Mouse (Mus musculus): Measurements from ENCODE around the gene Olfr568. TPM values are rescaled to one million over a fixed set of nuclear protein-coding genes. Genes with fewer than 3 reads are reported as not detected.

Olfr568 gene
- polyA plus RNA-seq (2015; fragmentation: Nextera tagmentation; extraction: Ambion mirVana), result not detected in 2 replicates

DNA sequence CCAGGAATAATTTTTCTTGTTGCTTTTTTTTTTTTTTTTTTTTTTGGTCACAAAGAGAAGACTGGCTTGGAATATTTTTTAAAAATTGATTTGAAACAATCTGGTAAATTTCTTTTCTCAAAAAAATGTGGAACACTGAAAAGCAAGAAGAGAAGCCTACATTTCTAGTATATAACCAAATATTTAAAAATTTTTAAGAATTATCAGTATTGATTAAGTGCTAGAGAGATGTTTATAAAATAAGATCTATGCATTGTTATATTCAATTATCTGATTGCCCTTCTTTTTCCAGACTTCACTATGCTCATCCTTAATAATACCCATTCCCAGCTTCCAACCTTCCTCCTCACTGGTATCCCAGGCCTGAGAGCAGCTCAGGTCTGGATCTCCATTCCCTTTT is at the start of gene Olfr568:
Olfr568 (plus strand) TSS at position 301 of the 400 bp plus-strand sequence.
- H3K36me3 ChIP-seq (ENCODE audit: control insufficient read depth, insufficient read depth, low read length), result no peaks in the 10 kb centered on the region
- H3K4me3 ChIP-seq (replicated peaks; ENCODE audit: low read length), result no peak within 1 kb of the TSS
- H3K27me3 ChIP-seq (ENCODE audit: control insufficient read depth, insufficient read depth, low read length), result no peaks in the 10 kb centered on the region
- ATAC-seq (ENCODE audit: insufficient read depth, low FRiP score), result no peak
- no peaks in the 10 kb centered on the region for H3K4me1 ChIP-seq (ENCODE audit: control insufficient read depth, insufficient read depth, low read length)
- H3K9me3 ChIP-seq (replicated peaks; ENCODE audit: control insufficient read depth, low read length), result no peaks in the 10 kb centered on the region
- H3K4me2 ChIP-seq (ENCODE audit: low read depth, low read length), result no peak within 1 kb of the TSS
- no peak within 1 kb of the TSS for H3K9ac ChIP-seq (ENCODE audit: low read length)
- H3K27ac ChIP-seq (ENCODE audit: low read length), result no peak within 1 kb of the TSS

- H3K27me3 ChIP-seq (ENCODE audit: control insufficient read depth, insufficient read depth, low read length), result no peaks in the 10 kb centered on the region
- ATAC-seq (ENCODE audit: insufficient read depth, low FRiP score), result no peak
- no peaks in the 10 kb centered on the region for H3K36me3 ChIP-seq (ENCODE audit: control insufficient read depth, insufficient read depth, low read length)
- no peak overlapping the region for H3K4me2 ChIP-seq (ENCODE audit: low read depth, low read length)
- no peak overlapping the region for H3K27ac ChIP-seq (ENCODE audit: low read length)
- no peak overlapping the region for H3K9ac ChIP-seq (ENCODE audit: low read length)
- H3K4me3 ChIP-seq (replicated peaks; ENCODE audit: low read length), result no peak overlapping the region
- no peaks in the 10 kb centered on the region for H3K4me1 ChIP-seq (ENCODE audit: control insufficient read depth, insufficient read depth, low read length)
- no peaks in the 10 kb centered on the region for H3K9me3 ChIP-seq (replicated peaks; ENCODE audit: control insufficient read depth, low read length)
Measured at GRCm38 (mm10) chr7:102855807-102856206, 21.1 kb upstream of the Olfr568 start.

DNA sequence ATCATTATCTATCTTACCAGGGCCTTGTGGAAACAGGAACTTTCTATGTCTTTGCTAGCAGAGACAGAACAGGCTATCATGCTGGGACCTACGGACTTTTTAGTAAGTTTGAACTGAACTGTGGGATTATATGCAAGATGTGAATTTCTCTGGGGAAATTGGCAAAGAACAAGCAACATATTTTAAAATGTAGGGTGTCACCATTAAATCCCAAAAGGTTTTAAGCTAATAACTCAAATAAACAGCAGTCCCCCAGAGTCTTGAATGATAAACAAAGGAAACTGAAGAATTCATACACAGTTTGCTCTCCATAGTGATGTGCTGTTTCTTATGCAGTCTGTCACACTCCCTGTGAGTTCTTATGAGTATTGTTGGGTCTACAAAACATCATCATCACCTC is 18.3 kb upstream of the Olfr568 start, which contains the start of gene Olfr566:
Olfr566 (minus strand) TSS at position 101 of the 400 bp plus-strand sequence.
- Histone ChIP-seq H3K4me1 (ENCODE audit: control insufficient read depth, insufficient read depth, low read length) (no peaks in the 10 kb centered on the region), H3K27ac (ENCODE audit: low read length) (no peak within 1 kb of the TSS), H3K9me3 (replicated peaks; ENCODE audit: control insufficient read depth, low read length) (no peaks in the 10 kb centered on the region), H3K4me3 (replicated peaks; ENCODE audit: low read length) (no peak within 1 kb of the TSS), H3K36me3 (ENCODE audit: control insufficient read depth, insufficient read depth, low read length) (no peaks in the 10 kb centered on the region), H3K9ac (ENCODE audit: low read length) (no peak within 1 kb of the TSS), H3K4me2 (ENCODE audit: low read depth, low read length) (no peak within 1 kb of the TSS), H3K27me3 (ENCODE audit: control insufficient read depth, insufficient read depth, low read length) (no peaks in the 10 kb centered on the region)
- WGBS, result 64% methylated on average over 1 of the region's 1 CpGs
- ATAC-seq (ENCODE audit: insufficient read depth, low FRiP score), result no peak

DNA sequence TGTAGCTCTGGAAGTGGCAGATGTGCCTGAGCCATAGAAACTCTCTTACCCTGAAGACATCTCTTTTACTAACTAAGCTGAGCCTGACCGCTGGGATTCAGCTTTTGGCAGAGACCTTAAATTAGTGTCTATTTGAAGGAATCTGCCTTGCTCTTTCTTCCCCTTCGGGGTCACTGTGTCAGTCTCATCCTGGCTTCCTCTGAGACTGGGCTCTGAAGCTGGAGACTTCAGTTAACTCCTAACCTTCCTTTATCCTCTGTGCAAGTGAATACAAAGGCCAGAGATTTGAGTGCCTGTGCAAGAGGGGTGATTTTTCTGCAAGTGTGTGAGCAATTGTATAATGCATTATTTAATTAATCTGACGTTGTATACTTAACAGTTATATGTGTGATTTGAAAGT is 13.9 kb downstream of the Olfr568 start, which contains the start of gene Olfr569:
Olfr569 (minus strand) TSS at position 101 of the 400 bp plus-strand sequence.
- Histone ChIP-seq H3K27me3 (ENCODE audit: control insufficient read depth, insufficient read depth, low read length) (no peaks in the 10 kb centered on the region), H3K4me1 (ENCODE audit: control insufficient read depth, insufficient read depth, low read length) (no peaks in the 10 kb centered on the region), H3K9ac (ENCODE audit: low read length) (no peak within 1 kb of the TSS), H3K4me3 (replicated peaks; ENCODE audit: low read length) (no peak within 1 kb of the TSS), H3K9me3 (replicated peaks; ENCODE audit: control insufficient read depth, low read length) (no peaks in the 10 kb centered on the region), H3K27ac (ENCODE audit: low read length) (no peak within 1 kb of the TSS), H3K36me3 (ENCODE audit: control insufficient read depth, insufficient read depth, low read length) (no peaks in the 10 kb centered on the region), H3K4me2 (ENCODE audit: low read depth, low read length) (no peak within 1 kb of the TSS)
- no peak for ATAC-seq (ENCODE audit: insufficient read depth, low FRiP score)
- WGBS, result 61% methylated on average over 3 of the region's 3 CpGs

DNA sequence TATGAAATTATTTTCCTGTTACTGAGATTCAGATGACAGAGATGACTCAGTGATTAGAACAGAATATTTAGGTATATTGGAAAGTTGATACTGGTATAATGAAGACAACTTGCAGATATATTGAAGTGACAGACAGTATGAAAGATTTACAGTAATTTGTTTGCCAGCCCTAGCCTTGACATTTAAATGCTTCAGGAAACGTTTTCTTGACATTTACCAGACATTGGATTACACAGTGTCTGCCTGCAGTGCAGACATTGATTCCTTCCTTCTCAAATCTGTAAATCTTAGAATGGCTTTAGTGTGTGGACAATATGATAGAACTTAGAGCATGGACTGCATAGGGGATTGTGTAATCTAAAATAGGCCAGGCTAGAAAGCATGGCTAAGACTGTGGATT is 38.3 kb downstream of the Olfr568 start:
- no peak overlapping the region for H3K27ac ChIP-seq (ENCODE audit: low read length)
- H3K4me1 ChIP-seq (ENCODE audit: control insufficient read depth, insufficient read depth, low read length), result no peaks in the 10 kb centered on the region
- no peaks in the 10 kb centered on the region for H3K9me3 ChIP-seq (replicated peaks; ENCODE audit: control insufficient read depth, low read length)
- H3K9ac ChIP-seq (ENCODE audit: low read length), result no peak overlapping the region
- H3K4me3 ChIP-seq (replicated peaks; ENCODE audit: low read length), result no peak overlapping the region
- no peaks in the 10 kb centered on the region for H3K27me3 ChIP-seq (ENCODE audit: control insufficient read depth, insufficient read depth, low read length)
- 13% methylated on average over 1 of the region's 1 CpGs for WGBS
- no peak overlapping the region for H3K4me2 ChIP-seq (ENCODE audit: low read depth, low read length)
- H3K36me3 ChIP-seq (ENCODE audit: control insufficient read depth, insufficient read depth, low read length), result no peaks in the 10 kb centered on the region
- no peak for ATAC-seq (ENCODE audit: insufficient read depth, low FRiP score)

DNA sequence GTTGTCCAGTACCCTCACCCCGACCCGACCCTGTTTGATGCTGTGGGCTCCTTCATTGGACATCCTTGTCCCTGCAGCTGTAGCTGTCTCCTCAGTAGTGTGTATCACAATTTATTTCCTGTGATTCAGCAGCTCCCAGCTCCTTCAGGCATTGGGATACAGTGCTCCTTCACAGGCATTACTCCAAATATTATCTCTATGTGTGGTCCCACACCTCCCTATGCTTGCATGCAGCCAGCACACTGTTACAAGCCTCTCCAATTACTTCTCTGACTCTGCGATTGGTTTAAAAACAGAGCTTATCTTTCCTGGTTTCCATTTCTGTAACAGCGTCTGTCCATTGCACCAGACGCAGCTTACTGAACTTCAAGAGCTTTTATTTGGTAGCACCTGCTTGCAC is 39.5 kb downstream of the Olfr568 start:
- no peaks in the 10 kb centered on the region for H3K27me3 ChIP-seq (ENCODE audit: control insufficient read depth, insufficient read depth, low read length)
- no peak overlapping the region for H3K4me2 ChIP-seq (ENCODE audit: low read depth, low read length)
- H3K4me3 ChIP-seq (replicated peaks; ENCODE audit: low read length), result no peak overlapping the region
- WGBS, result 46% methylated on average over 5 of the region's 5 CpGs
- H3K36me3 ChIP-seq (ENCODE audit: control insufficient read depth, insufficient read depth, low read length), result no peaks in the 10 kb centered on the region
- H3K4me1 ChIP-seq (ENCODE audit: control insufficient read depth, insufficient read depth, low read length), result no peaks in the 10 kb centered on the region
- no peaks in the 10 kb centered on the region for H3K9me3 ChIP-seq (replicated peaks; ENCODE audit: control insufficient read depth, low read length)
- H3K27ac ChIP-seq (ENCODE audit: low read length), result no peak overlapping the region
- no peak overlapping the region for H3K9ac ChIP-seq (ENCODE audit: low read length)
- ATAC-seq (ENCODE audit: insufficient read depth, low FRiP score), result no peak

DNA sequence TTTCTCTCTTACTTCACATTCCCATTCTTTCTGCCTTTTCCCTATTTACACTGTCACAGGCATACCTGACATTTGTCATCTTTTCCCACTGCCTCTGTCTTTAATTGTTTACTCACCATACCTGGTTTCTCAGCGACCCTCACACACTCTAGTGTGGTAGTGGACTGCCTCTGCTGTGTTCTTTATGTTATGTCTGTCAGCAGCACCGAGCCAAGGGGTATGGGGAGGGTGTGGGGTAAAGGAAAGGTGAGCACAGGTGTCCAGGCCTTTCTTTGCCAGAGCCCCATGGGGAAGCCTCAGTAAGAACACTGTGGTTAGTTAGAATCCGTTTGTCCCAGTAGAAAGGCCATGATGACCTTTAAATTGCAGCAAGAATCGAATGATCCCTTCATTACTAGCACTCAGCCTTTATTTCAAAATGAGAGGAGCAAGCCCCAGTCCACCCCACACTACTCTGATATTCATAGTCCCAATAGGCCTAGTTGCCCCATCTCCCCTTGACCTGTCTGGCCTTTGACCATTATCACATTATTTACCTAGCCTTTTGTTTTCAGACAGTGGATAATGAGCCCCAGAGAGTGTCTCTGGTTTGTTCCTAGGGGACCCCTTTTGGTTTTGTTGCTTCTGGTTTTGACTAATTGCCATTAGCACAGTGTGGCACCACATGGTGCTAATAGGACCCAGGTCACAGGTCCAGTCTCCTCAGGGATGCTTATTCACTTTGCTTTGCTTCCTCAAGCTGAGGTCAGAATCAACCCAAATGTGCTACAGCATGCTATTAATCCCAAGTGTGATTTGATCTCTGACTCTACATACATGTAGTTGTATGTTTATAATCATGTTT is 40.3 kb downstream of the Olfr568 start, which contains the start of gene Olfr571:
Olfr571 (minus strand) TSS at position 505 of the 844 bp plus-strand sequence.
- Histone ChIP-seq H3K4me1 (ENCODE audit: control insufficient read depth, insufficient read depth, low read length) (no peaks in the 10 kb centered on the region), H3K36me3 (ENCODE audit: control insufficient read depth, insufficient read depth, low read length) (no peaks in the 10 kb centered on the region), H3K27ac (ENCODE audit: low read length) (no peak within 1 kb of the TSS), H3K27me3 (ENCODE audit: control insufficient read depth, insufficient read depth, low read length) (no peaks in the 10 kb centered on the region), H3K9me3 (replicated peaks; ENCODE audit: control insufficient read depth, low read length) (no peaks in the 10 kb centered on the region), H3K4me3 (replicated peaks; ENCODE audit: low read length) (no peak within 1 kb of the TSS), H3K9ac (ENCODE audit: low read length) (no peak within 1 kb of the TSS), H3K4me2 (ENCODE audit: low read depth, low read length) (no peak within 1 kb of the TSS)
- no peak for ATAC-seq (ENCODE audit: insufficient read depth, low FRiP score)
- whole genome bisulfite sequencing, result 48% methylated on average over 4 of the region's 4 CpGs

- H3K9me3 ChIP-seq (replicated peaks; ENCODE audit: control insufficient read depth, low read length), result no peaks in the 10 kb centered on the region
- H3K27ac ChIP-seq (ENCODE audit: low read length), result no peak overlapping the region
- WGBS, result 10% methylated on average over 1 of the region's 1 CpGs
- H3K4me2 ChIP-seq (ENCODE audit: low read depth, low read length), result no peak overlapping the region
- no peaks in the 10 kb centered on the region for H3K36me3 ChIP-seq (ENCODE audit: control insufficient read depth, insufficient read depth, low read length)
- H3K4me3 ChIP-seq (replicated peaks; ENCODE audit: low read length), result no peak overlapping the region
- H3K4me1 ChIP-seq (ENCODE audit: control insufficient read depth, insufficient read depth, low read length), result no peaks in the 10 kb centered on the region
- H3K9ac ChIP-seq (ENCODE audit: low read length), result no peak overlapping the region
- ATAC-seq (ENCODE audit: insufficient read depth, low FRiP score), result no peak
- H3K27me3 ChIP-seq (ENCODE audit: control insufficient read depth, insufficient read depth, low read length), result no peaks in the 10 kb centered on the region
Measured at GRCm38 (mm10) chr7:102919632-102920031, 42.7 kb downstream of the Olfr568 start.

DNA sequence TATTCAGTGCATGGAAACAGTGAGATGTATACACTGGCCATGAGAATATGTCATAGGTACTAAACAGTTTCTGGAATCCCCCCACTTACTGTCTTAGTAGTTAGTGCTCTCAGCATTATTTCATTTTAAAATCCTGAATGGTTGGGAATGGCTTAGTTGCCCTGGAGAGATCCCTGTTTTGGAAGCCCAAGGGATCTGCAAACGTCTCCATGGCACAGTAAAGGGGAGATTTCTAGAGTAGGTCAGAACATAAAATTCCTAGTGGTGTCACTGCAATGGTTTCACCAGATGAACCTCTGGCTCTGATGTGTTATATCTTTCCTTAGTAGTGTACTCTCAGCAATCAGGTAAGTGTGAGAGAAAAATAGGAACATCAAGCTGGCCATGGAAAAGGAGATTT is 47.2 kb downstream of the Olfr568 start, which contains the start of gene Olfr572:
Olfr572 (plus strand) TSS at position 301 of the 400 bp plus-strand sequence.
- H3K4me3 ChIP-seq (replicated peaks; ENCODE audit: low read length), result no peak within 1 kb of the TSS
- no peaks in the 10 kb centered on the region for H3K4me1 ChIP-seq (ENCODE audit: control insufficient read depth, insufficient read depth, low read length)
- no peaks in the 10 kb centered on the region for H3K36me3 ChIP-seq (ENCODE audit: control insufficient read depth, insufficient read depth, low read length)
- no peaks in the 10 kb centered on the region for H3K27me3 ChIP-seq (ENCODE audit: control insufficient read depth, insufficient read depth, low read length)
- no peaks in the 10 kb centered on the region for H3K9me3 ChIP-seq (replicated peaks; ENCODE audit: control insufficient read depth, low read length)
- no peak for ATAC-seq (ENCODE audit: insufficient read depth, low FRiP score)
- WGBS, result 60% methylated on average over 1 of the region's 1 CpGs
- no peak within 1 kb of the TSS for H3K4me2 ChIP-seq (ENCODE audit: low read depth, low read length)
- H3K27ac ChIP-seq (ENCODE audit: low read length), result no peak within 1 kb of the TSS
- H3K9ac ChIP-seq (ENCODE audit: low read length), result no peak within 1 kb of the TSS
